Mouse (Mus musculus) fibroblast of lung, adult 2 months (primary cell): ENCODE results near the gene Tmem121.
A peak's percentile ranks its signal among the peaks of the same experiment; 100 is the strongest.

Experiments used
- DNase-seq: peaks from one replicate; pipeline ENCODE4 v3.0.0-alpha.2; 2011; ENCODE audit warnings: low read depth

Tmem121 gene

GRCm38 (mm10) chr12:113185442-113186291 is at the start of gene Tmem121:
Gene Tmem121, plus strand, starts transcription at chr12:113185930.
- DNase-seq, result no peak

- no peak for DNase-seq
Observed at GRCm38 (mm10) chr12:113136492-113137020, 49.2 kb upstream of the Tmem121 start.

DNA sequence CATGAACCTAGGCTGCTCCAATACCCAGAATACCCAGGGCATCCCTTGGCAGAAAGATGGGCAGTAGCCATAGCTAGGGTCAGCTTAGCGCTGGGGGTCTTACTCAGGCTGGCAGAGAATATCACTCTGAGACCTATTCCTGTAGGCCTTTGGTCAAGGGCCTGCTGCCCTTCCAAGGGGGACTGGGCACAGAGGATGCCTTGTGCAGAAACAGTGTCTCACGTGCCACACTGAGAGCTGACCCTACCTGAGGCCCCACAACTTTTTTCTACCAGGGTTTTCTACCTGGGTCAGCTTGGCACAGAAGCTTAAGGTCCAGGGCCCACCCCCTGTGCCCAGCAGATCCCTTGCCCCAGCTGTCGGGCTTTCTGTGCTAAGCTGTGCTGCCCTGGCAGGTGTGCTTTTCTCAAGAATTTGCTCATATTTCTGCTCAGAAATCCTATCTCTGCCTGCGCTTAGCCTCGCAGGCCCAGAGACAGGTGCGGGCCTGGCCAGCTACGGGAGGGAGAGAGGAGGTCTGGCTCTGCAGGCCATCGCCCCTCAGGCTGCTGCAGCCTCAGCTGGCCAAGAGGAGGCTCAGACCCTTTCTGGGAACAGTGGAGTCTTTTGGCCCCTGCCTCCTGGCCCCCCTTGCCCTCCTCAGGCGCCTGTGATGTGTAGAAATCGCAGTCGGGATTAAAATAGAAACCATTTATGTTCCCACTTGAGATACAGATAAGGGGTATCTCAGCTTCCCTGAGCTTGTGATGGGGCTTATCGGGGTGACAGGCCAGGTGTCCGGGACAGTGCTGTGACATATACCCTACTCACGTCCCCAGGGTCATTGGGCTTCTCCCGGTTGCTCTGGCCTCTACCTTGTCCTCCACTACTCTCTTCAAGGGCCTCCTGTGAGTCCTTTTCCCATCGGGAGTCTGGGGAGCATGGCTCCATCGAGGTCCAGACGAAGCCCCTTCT is 48.2 kb upstream of the Tmem121 start:
- DNase-seq, result no peak

DNA sequence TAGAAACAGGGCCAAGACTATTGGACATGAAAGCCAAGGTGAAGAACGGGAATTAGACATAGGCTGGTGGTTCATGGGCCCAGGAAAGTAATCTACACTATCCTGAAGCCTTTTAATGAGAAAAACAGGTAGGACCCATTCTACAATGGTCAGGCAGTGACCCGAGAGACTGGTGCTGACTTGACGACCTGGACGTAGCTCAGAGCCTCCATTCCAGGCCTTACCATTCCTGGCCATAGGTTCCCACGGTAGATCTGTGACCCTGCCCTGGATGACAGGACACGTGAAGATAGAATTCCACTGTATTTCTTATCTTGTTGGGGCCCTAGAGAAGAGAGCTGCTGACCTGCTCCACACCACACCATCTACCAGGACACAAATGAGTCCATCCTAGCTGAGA is 47.4 kb upstream of the Tmem121 start:
- DNase-seq, result no peak

DNA sequence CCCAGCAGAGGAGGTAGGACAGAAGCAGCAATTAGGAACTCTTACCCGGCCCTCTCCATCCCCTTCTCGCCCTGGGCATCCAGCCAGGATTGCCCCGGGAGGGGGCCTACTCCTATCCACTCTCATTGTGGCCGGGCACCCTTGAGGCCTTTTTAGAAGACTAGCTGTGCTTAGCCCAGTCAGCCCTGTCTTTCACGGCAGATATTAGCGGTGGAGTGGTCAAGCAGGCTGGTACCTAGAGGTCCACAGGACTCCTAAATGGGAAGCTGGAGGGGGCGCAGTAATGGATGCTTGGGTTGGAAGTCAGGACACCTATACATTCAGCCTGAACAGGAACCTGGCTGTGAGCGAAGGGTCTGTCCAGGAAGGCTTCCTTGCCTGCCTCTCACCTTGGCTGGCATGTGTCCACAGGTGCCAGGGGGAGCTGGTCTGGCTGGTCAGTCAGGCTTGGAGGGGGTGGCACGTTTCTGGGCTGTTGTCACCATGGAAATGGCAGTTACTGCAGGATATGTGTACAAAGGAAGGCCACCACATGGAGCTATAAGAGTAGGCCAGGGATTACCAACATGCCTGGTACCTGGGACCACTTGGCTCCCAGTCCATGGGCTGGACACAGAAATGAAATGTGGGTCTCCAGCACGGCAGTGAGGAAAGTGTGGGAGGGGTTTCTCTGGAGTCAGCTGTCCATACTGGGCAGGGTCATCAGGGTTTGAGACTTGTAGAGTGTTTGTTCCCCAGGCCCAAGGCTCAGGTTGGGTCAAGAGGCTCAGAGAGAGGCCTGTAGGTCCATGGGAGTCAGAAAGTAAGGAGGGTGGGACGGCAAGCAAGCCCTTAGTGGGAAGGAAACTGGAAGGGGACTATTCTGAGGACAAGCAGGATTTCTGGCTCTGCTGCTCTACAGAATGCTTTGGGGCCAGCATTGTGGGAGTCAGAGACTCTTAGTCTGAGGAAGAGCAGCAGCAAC is 46.5 kb upstream of the Tmem121 start:
- DNase-seq, result no peak

DNA sequence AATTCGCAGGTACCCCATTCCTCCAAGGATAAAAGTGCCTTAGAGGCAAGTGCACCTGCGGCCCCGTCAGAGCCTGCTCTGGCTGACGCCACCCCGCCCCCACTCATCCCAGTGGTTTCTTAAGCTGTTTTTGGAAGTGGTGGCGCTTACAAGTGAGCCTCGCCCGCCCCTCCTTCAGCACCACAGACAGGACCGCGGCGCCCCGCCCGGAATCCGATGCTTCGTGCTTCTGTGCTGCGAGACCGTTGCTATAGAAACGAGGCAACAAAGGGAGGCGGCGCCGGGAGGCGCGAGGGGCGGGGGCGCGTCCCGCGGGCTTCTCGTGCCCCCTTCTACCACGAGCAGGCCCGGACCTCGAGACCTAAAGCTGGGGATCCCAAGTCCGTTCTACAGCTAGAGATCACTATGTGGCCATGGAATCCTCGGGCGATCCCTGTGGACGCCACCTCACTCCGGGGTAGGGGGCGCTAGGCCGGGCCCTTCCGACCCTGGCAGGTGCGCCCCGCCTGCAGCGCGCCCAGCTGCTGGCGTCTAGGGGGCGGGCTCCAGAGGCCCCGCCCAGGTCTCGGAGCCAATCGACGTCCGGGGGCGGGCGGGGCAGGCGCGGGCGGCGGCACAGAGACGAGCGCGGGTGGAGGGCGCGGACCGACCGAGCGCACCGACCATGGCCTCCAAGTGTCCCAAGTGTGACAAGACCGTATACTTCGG is 45.7 kb upstream of the Tmem121 start, which contains the start of gene Crip2:
Gene Crip2, plus strand, starts transcription at position 329 of the 708 bp plus-strand sequence.
- peak; percentile 75 for DNase-seq

DNA sequence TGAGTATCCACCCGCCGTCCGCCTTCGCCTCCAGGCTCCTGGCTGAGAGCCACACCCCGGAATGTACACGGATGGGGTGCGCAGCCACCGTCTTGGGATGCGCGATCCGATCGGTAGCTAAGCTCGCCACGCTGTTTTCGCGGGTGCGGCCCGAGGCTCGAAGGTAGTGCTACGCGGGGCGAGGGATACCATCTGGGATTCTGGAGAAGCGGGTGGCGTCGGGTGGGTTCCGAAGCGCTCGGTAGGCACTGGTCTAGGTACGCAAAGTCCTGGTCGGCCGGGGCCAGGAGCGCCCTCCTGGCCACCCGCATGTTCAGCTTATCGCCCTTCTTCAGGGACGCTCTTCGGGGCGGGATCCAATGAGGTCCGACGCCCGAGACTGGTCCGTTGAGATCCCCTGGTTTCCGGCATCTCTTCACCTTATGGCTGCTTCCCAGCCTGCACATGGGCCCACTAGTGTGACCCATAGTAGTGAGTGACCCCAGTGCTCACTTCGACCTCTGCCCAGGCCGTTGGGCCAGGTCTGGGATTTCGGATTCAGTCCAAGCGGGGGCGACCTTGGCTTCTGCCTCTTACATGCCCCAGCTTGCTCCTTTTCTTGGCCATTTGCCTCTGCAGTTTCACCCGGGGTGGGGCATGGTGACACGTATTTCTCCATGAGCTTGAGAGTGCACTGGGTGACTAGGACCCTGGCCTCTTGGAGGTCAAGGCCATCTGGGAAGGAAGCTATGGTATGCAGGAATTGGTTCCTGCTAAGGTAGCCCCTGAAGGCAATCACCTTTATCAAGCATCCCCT is 44.9 kb upstream of the Tmem121 start:
- DNase-seq, result no peak

- DNase-seq, result no peak
Observed at GRCm38 (mm10) chr12:113141531-113141973, 44.2 kb upstream of the Tmem121 start.

- DNase-seq, result peak; percentile 85
Observed at GRCm38 (mm10) chr12:113142021-113142975, 43.4 kb upstream of the Tmem121 start.

GRCm38 (mm10) chr12:113143164-113143563 is 42.6 kb upstream of the Tmem121 start:
- DNase-seq, result no peak

DNA sequence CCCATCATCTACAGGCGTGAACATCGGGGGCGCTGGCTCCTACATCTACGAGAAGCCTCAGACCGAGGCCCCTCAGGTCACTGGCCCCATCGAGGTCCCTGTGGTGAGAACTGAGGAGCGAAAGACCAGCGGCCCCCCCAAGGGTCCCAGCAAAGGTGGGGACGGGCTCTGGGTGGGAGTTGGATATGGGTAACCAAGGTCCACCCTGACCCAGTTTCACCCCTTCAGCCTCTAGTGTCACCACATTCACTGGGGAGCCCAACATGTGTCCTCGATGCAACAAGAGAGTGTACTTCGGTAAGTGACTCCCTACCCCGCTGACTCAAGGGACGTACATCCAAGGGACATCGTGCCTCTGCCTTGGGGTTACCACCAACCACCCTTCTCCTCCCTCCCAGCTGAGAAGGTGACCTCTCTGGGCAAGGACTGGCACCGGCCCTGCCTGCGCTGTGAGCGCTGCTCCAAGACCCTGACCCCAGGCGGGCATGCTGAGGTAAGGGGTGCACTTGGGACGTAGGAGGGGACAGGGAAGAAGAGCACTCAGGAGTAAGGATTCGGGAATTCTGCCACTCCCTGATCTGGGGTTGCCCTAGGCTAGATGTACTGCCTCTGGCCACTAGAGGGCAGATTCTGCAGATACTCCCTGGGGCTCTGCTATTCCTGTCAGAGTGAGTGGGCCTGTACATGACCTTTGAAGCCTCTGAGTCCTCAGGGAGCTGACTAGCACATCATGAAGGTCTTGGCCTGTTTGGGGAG is 41.6 kb upstream of the Tmem121 start:
- DNase-seq, result no peak

- DNase-seq, result no peak
Observed at GRCm38 (mm10) chr12:113144886-113145285, 40.8 kb upstream of the Tmem121 start.

DNA sequence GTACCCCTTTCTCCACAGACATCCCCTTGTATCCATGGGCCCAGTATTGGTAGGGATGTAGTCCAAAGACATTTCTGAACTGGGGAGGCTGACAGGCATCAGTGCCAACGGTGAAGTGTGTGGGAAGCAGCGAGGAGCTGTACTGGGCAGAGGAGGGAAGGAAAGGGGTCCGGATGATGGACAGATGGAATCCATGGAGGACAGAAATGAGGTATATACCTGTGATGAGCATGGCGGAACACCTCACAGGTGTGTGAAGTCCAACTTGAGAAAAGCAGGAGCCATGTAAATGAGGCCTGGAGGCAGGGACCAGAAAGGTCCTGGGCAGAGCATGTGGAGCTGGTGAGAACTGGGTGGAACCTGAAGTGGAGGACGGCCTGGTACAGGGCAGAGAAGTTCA is 40.1 kb upstream of the Tmem121 start:
- DNase-seq, result no peak

- DNase-seq, result peak; percentile 75
Observed at GRCm38 (mm10) chr12:113146112-113147057, 39.3 kb upstream of the Tmem121 start, which contains the start of gene Crip1. Gene Crip1, plus strand, starts transcription at chr12:113146316.

DNA sequence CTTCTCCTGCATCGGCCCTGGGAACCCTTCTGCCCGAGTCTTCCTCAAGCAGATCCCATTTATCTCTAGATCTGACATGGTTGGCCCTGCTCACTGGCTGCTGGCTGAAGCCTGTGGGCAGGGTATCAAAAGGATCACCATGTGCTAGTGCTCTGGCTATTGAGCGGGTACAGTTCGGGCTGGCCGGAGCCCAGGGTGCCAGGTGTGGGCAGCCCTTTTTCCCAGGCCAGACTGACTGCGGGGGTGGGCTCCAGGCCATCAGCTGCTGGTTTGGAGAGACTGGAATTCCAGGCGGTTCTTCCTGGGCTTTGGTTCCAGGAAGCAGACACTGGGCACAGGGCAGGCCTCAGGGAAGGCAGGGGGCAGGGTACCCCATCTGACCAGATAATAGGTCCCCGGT is 38.2 kb upstream of the Tmem121 start:
- no peak for DNase-seq

GRCm38 (mm10) chr12:113148381-113149035 is 37.2 kb upstream of the Tmem121 start:
- DNase-seq, result no peak
